Mouse (Mus musculus) T-cell, adult 2 months (primary cell): ENCODE results near the gene Chd1.

Source experiments
- DNase-seq: peaks from one replicate; pipeline ENCODE4 v3.0.0; 2022; ENCODE audit warnings: low spot score

The Chd1 gene

DNA sequence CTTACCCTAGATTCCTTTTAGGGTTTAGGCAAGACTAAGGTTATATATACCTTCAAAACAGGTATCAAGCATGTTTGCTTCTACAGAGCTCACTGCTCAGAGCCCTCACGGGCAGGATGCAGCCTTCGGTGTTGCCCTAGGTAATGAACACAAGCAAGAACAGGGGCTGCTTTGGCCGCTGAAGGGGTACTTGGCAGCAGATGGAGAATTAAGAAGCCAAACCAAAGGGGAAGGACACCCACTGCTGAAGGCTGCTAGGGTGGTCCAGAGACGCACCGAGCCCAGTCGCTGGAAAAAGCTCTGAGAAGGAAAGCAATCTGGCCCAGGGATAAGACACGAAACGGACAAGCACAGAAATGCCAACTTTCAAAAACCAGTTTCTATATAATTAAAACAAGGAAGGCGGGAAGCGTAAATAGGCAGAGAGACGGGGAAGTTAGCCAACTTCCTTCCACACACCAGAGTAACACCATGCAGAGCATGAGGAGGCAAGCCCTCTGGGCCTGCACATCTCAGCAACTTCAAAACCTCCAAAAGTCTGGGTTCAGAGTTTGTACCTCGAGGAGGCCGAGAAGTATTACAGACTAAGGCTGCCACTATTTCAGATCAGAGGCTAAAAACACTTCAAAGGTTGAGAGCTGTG lies 107.5 kb downstream of the Chd1 start:
- DNase-seq: no peak

DNA sequence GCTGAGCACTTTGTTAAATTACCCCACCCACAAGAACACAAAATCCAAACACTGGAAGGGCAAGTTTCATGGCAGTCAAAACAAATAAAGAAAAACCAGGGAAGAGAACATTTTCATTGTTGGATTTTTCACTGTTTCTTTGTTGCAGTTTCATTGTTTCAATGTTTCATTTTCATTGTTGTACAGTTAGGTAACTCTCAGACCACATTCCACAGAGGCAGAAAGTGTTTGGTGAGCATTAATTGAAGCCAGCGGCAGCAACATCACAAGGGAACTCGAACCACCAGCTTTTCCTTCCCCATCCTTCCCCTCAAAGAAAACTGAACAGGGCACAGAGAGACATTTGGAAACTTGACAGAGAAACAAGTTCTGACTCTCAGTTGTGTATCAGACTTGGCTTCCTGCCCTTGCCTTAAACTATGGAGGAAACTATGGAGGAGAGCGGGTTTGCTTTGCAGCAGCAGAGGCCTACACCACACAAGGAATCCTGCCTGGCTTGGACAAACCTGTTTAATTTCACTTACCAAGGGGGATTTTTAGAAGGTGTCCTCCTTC lies 109.0 kb downstream of the Chd1 start:
- no peak for DNase-seq

DNA sequence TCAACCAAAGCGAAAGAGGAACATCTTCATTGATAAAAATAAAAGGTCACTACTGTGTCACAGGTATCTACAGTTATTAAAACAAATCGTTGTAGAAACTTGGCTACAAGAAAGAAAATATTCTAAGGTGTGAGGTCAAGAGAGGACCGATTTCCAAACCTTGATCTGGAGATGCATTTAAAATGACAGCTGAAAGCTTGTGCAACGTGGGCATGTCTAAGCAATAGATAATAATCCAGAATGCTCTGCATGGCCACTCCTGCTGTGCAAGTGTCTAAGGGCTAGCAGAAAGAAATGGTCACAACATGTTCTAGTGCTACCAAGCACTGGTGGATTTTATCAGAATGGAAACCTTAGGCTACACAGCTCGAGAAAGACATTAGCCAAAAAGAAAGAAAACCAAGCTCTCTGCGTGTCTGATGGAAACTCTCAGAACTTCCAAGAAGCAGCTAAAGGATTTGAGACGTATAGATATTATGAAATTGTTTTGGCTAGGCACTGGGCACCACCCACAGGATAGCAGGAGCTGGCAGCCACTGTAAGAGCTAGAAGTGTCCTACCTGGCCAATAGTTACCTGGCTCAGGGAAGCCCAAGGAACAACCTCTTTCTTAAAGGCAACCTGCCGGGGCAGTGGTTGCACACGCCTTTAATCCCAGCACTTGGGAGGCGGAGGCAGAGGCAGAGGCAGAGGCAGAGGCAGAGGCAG lies 110.7 kb downstream of the Chd1 start:
- DNase-seq: no peak

DNA sequence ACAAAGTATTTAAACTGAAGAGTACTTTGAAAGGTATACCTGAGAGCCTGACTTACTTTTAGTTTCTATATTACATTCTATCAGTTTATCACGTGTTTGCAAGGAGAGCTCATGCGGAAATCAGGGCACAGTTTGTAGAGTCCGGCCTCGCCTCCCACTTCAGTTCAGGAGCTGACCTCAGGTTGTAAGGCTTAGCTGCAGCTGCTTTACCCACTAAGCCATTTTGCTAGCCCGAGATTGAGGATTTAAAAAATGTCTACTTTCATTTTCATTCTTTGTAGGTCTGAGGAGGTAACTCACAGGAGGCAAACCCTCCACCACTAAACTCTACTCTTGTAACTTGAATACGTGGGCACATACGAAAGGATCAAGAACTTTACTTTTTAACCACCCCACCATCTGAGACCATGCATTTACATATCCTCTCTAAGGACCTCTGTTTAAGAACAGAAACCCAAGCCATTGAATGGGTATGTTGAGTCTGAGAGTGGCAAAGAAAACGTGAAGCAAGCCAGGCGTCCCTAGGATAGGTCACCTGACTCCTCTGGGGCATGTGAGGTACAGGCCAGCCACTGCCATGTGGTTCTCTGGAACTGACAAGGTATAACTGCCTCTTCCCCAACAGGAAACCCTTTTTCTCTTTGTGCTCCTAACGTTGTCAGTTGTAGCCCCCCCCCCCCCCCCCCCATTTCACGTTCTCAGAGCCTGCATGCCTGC lies 111.8 kb downstream of the Chd1 start:
- DNase-seq: peak; percentile 28

DNA sequence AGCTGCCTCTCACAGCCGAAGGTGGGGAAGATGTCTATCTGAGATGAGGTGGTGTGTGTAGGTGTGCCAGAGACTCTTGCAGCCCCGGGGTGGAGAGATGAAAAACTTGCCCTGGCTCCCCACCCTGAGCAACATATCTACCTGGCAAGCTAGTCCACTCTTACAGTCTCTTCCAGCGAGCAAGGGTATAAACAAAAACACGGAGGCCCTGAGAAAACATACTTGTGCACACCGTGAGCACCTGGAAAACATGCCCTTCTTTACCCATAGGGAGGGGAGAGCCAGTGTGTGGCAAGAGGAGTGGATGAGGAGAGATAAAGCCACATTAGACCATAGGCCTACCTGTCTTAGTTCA lies 112.3 kb downstream of the Chd1 start:
- no peak for DNase-seq

DNA sequence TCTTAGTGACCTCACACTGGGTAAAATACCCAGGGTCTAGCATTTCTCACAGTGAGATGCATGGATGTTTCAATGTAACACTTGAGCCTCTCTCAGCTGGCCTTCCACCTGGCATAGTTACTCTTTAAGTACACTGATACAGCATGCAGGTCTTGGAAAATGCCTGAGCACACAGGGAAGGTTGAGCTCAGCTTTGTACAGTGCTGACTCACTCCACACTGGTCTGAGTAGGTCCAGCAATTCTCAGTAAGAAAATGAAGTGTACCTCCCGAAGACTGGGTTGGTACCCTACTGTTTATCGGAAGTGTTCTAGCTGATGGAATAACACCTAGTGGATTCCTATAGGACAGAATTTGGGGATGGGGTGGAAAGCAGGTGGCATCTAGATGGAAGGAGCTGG lies 112.9 kb downstream of the Chd1 start:
- no peak for DNase-seq

DNA sequence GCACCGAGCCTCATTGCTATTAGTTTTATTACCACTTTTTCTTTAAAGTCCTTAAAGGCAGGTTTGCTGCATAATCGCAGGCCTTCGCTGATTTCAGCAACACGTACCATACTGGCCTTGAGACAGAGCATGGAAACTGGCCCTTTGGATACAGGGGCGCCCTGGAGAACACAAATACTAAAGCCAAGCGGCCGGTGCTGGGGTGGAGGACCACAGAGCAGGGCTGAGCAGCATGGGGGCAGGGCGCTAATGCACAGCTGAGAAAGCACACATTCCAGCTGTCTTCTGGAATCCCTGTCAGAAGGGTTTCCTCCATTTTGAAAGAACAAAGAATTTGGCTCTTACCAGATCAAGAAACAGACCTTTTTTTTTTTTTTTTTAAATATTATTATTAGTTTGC lies 113.6 kb downstream of the Chd1 start:
- DNase-seq: no peak

DNA sequence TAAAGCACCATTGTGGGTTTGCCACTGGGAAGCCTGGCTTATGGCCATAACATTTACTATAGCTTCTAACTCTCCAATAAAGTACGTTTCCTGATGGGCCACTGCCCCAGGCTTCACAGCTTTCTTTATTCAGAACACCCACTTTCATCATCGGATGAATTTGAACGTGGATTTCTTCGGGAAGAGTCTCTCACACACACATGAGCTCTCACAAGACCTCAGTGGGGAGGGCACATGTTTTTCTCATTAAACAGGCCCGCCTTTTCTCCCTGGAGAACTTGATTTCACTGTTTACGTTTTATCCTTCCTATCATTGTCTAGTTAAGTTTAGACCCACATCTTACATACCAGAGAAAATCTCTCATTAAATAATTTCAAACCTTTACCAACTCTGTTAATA lies 115.4 kb downstream of the Chd1 start:
- DNase-seq: no peak

DNA sequence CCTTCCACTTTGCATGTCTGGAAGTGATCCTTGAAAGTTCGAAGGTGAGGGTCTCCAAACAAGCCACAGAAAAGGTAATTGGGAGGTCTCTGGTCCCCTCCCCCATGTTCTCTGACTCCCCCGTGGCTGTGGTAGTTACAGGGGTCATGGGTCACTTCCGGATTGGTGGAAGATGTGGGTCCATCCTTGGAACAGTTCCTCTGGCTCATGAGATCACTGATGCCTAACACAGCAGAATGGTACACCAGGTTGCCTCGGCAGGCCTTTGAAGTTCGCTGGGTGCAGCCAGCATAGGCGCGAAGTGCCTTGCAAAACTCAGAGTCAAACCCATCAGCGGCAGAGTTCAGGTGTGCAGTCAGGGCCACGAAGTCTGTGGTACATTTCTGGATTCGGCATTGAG lies 116.0 kb downstream of the Chd1 start:
- no peak for DNase-seq

DNA sequence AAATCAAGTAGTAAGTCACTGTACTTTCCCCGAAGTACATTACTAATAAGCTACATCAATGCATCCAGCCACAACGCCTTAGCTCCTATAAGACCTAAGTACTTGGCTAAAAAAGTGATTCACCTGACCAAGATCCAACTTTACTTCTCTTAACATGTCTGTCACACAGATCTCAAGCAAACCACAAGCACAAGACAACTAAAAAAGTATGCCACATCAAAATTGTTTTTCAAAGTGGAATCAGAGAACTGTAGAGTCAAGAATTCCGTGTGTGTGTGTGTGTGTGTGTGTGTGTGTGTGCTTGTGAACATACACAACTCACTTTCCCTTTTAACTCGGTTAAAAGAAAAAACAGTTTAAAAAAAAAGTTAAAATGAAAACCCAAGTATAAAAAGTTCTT lies 116.9 kb downstream of the Chd1 start:
- DNase-seq: peak; percentile 42
